ENCODE assay signal across 13 mouse cellular contexts in the genomic region with DNA sequence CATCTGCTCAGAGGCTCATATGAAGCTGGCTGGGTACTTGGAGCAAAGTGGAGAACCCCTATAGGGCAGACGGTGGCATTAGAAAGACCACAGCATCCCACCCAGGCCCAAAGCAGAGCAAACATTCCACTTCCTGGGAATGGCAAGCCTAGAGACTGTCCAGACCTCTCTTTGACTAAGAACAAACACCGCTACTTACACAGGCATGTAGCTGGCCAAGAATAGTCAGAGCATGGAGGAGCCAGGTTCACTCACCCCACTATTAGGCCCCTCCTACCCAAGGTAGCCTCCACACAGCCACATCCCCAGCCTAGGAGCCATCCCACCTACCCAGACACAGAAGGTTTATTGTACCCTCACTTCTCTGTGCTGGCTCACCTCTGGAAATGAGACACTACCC. TPM values are rescaled to one million over a fixed set of nuclear protein-coding genes. Genes with fewer than 3 reads are reported as not detected.
DNase-seq lines count a peak whose midpoint lies in the region; ATAC-seq and TF ChIP-seq lines count a peak whose summit lies in the region.
"Had no signal": no experiment of that assay in that cellular context is flagged by ENCODE, and none has a peak within 500 bp of the region (broad histone marks: within the 10 kb centered on the region; RNA-seq: fewer than 3 reads in every experiment).

No protein-coding gene starts in this region.

- peak overlapping the region; percentile 43; the same call in 1 of the 2 replicates for H3K27ac ChIP-seq in gastrocnemius, adult 2 months
- H3K27ac ChIP-seq in liver, adult 2 months (replicated peaks; ENCODE audit: insufficient read depth, low read depth, low read length): 0 out of 2 replicates have a peak overlapping the region, but pooled peaks have one; percentile 3
- H3K27ac ChIP-seq in liver, embryonic 12.5 days: no peak overlapping the region
- peak overlapping the region; percentile 77 for H3K27ac ChIP-seq in heart, embryonic 16.5 days (ENCODE audit: low read length)
- 0 out of 2 replicates have a peak overlapping the region, but pooled peaks have one; percentile 12 for H3K27ac ChIP-seq in liver, postnatal 0 days (ENCODE audit: low read depth)

- TF ChIP-seq CTCF in gastrocnemius, adult 2 months (IDR thresholded peaks at IDR 0.05): no peak
- TF ChIP-seq CTCF in liver, adult 2 months (IDR thresholded peaks at IDR 0.05; ENCODE audit: low read depth, low read length): no peak
- no peak for TF ChIP-seq CTCF in liver, postnatal 0 days (IDR thresholded peaks at IDR 0.05; ENCODE audit: low read depth)

- H3K79me2 ChIP-seq in liver, adult 2 months (ENCODE audit: control insufficient read depth, insufficient read depth, low read length): peaks cover 58% of the 10 kb centered on the region

- no peak for DNase-seq in gastrocnemius, adult 2 months
- DNase-seq in gastrocnemius, postnatal 10 days: no peak
- no peak for DNase-seq in liver, adult 2 months (ENCODE audit: extremely low read depth, low read depth, low spot score)
- no peak for DNase-seq in liver, postnatal 0 days
- DNase-seq in embryo, embryonic 10.5 days (ENCODE audit: low spot score): no peak
- no peak for DNase-seq in layer of hippocampus, adult 18-20 months (ENCODE audit: low spot score in 2 of 2)
- DNase-seq: cerebellum, postnatal 25 days; gastrocnemius, postnatal 25 days; kidney, adult 2 months; lung, adult 2 months; right cerebral cortex, postnatal 14 days had no signal

- no peaks in the 10 kb centered on the region for H3K36me3 ChIP-seq in liver, adult 2 months (ENCODE audit: control insufficient read depth, insufficient read depth, low read length)
- no peaks in the 10 kb centered on the region for H3K36me3 ChIP-seq in liver, embryonic 12.5 days
- H3K36me3 ChIP-seq in heart, embryonic 16.5 days (ENCODE audit: control insufficient read depth, insufficient read depth): no peaks in the 10 kb centered on the region
- no peaks in the 10 kb centered on the region for H3K36me3 ChIP-seq in liver, postnatal 0 days (replicated peaks; ENCODE audit: insufficient read depth, low read length)

- no peak for TF ChIP-seq POLR2A in liver, adult 2 months (IDR thresholded peaks at IDR 0.05; ENCODE audit: extremely low read depth, insufficient read depth, low read length)

- H3K4me2 ChIP-seq in liver, embryonic 12.5 days: no peak overlapping the region
- H3K4me2 ChIP-seq in heart, embryonic 16.5 days (ENCODE audit: low read depth, low read length): peak overlapping the region; percentile 29
- H3K4me2 ChIP-seq in liver, postnatal 0 days (ENCODE audit: low read depth, low read length): no peak overlapping the region

- no peak for TF ChIP-seq EP300 in liver, postnatal 0 days (IDR thresholded peaks at IDR 0.05; ENCODE audit: low read depth)

- H3K9ac ChIP-seq in liver, adult 2 months (ENCODE audit: low read depth, low read length): no peak overlapping the region
- H3K9ac ChIP-seq in liver, embryonic 12.5 days: no peak overlapping the region
- peak overlapping the region; percentile 13; the same call in 1 of the 2 replicates for H3K9ac ChIP-seq in heart, embryonic 16.5 days (ENCODE audit: low read length)
- no peak overlapping the region for H3K9ac ChIP-seq in liver, postnatal 0 days (replicated peaks)

- no peaks in the 10 kb centered on the region for H3K27me3 ChIP-seq in liver, adult 2 months (ENCODE audit: control insufficient read depth, insufficient read depth, low read length)
- H3K27me3 ChIP-seq in liver, embryonic 12.5 days (replicated peaks): no peaks in the 10 kb centered on the region
- no peaks in the 10 kb centered on the region for H3K27me3 ChIP-seq in heart, embryonic 16.5 days (ENCODE audit: control insufficient read depth, insufficient read depth, low read length)
- no peaks in the 10 kb centered on the region for H3K27me3 ChIP-seq in liver, postnatal 0 days (ENCODE audit: insufficient read depth, low read length)

- H3K4me3 ChIP-seq in gastrocnemius, adult 2 months: no peak overlapping the region
- no peak overlapping the region for H3K4me3 ChIP-seq in liver, adult 2 months (ENCODE audit: insufficient read depth, low read depth, low read length)
- H3K4me3 ChIP-seq in liver, embryonic 12.5 days: no peak overlapping the region
- H3K4me3 ChIP-seq in heart, embryonic 16.5 days (ENCODE audit: low read length): no peak overlapping the region
- no peak overlapping the region for H3K4me3 ChIP-seq in liver, postnatal 0 days (ENCODE audit: low read depth, low read length)

- H3K4me1 ChIP-seq in liver, adult 2 months (ENCODE audit: control insufficient read depth, insufficient read depth, low read length): peaks cover 53% of the 10 kb centered on the region
- peaks cover 95% of the 10 kb centered on the region for H3K4me1 ChIP-seq in liver, embryonic 12.5 days
- H3K4me1 ChIP-seq in heart, embryonic 16.5 days (ENCODE audit: control insufficient read depth, insufficient read depth, low read length): peaks cover 63% of the 10 kb centered on the region
- peaks cover 83% of the 10 kb centered on the region for H3K4me1 ChIP-seq in liver, postnatal 0 days (ENCODE audit: insufficient read depth)

- WGBS in liver, adult 2 months: 34% methylated on average over 2 of the region's 2 CpGs
- WGBS in liver, embryonic 12.5 days (ENCODE audit: insufficient replicate concordance): 74% methylated on average over 2 of the region's 2 CpGs
- WGBS in heart, embryonic 16.5 days: 28% methylated on average over 2 of the region's 2 CpGs
- 40% methylated on average over 2 of the region's 2 CpGs for WGBS in liver, postnatal 0 days (ENCODE audit: insufficient replicate concordance)

- no peak for ATAC-seq in liver, embryonic 12.5 days
- ATAC-seq in heart, embryonic 16.5 days (replicated peaks; ENCODE audit: extremely low read depth, insufficient read depth, low FRiP score): peak; percentile 67
- ATAC-seq in liver, postnatal 0 days: no peak

- intact Hi-C loops in gastrocnemius, adult 2 months (cut with DNase I): no loop called here

- no peaks in the 10 kb centered on the region for H3K9me3 ChIP-seq in liver, embryonic 12.5 days (replicated peaks)
- no peaks in the 10 kb centered on the region for H3K9me3 ChIP-seq in heart, embryonic 16.5 days (replicated peaks; ENCODE audit: control insufficient read depth, low read length)
- no peaks in the 10 kb centered on the region for H3K9me3 ChIP-seq in liver, postnatal 0 days (ENCODE audit: low read length)

RNA-seq across cellular contexts. Expression of a gene that starts 18.5 kb away (rescaled TPM):
- 10 to 100 TPM; 43.7 to 70.1 TPM for total RNA-seq in gastrocnemius, adult 2 months (2021)
- 10 to 100 TPM; 42.8 to 44.4 TPM for total RNA-seq in gastrocnemius, postnatal 10 days (2021)
- total RNA-seq in liver, adult 2 months (2014; rRNA removed): 34.0 and 34.9 TPM in 2 replicates
- polyA plus RNA-seq in liver, adult 2 months (2012; rRNA removed): 28.9 and 29.1 TPM in 2 replicates
- 65.1 and 68.4 TPM in 2 replicates for polyA plus RNA-seq in liver, embryonic 12.5 days (2016; fragmentation: Nextera tagmentation; extraction: Ambion mirVana)
- 73.3 and 74.2 TPM in 2 replicates for polyA plus RNA-seq in heart, embryonic 16.5 days (2015; fragmentation: Nextera tagmentation; extraction: Ambion mirVana)
- polyA plus RNA-seq in liver, postnatal 0 days (2015; fragmentation: Nextera tagmentation; extraction: Ambion mirVana): 20.6 and 24.3 TPM in 2 replicates
- 100 to 1,000 TPM; 101 to 106 TPM for total RNA-seq in layer of hippocampus, adult 18-20 months (2021)
